Mouse (Mus musculus) myocyte (in vitro differentiated cells): Measurements from ENCODE around the gene Oprd1.

ENCODE experiments used
- CEBPB ChIP-seq: IDR thresholded peaks from 2 replicates; pipeline ENCODE4 v1.6.1; 2011; ENCODE audit warnings: mild to moderate bottlenecking, moderate library complexity; ENCODE audit not compliant: poor library complexity, insufficient read depth, severe bottlenecking
- POLR2A ChIP-seq: IDR thresholded peaks from one replicate; pipeline ENCODE4 v1.6.1; 2011; ENCODE audit warnings: low read depth, mild to moderate bottlenecking, control low read depth, moderate library complexity; ENCODE audit not compliant: insufficient read length

DNA sequence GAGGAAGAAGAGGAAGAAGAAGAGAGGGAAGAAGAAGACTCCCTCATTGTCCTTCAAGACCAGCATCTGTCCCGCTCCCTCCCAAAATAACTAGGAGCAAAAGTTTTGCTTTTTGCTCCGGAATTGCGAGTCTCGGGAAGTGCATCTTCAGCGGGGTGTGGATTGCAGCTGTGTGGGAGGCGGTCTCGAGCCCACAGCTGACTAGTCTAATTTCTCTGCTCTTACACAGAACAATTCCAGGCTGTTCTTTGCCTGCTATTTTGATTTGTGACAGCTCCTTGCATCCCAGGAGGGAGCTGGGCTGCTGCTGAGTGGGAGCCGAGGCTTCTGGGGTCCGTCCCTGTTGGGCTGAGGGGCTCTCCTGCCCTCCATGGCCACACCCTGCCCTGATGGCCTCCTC is 24.7 kb downstream of the Oprd1 start:
- TF ChIP-seq POLR2A, result no peak
- no peak for TF ChIP-seq CEBPB
